Comparison of ENCODE assay signal across 9 mouse cellular contexts in genomic region chr7:110432301-110432700, GRCm38 (mm10).
DNase-seq lines count a peak whose midpoint lies in the region; ATAC-seq and TF ChIP-seq lines count a peak whose summit lies in the region.
"Had no signal": no experiment of that assay in that cellular context is flagged by ENCODE, and none has a peak within 500 bp of the region (broad histone marks: within the 10 kb centered on the region; RNA-seq: fewer than 3 reads in every experiment).

No protein-coding gene starts in this region.

- no peak overlapping the region for H3K4me2 ChIP-seq in kidney, embryonic 14.5 days (replicated peaks; ENCODE audit: low read depth, low read length)

- H3K27ac ChIP-seq in kidney, adult 2 months (ENCODE audit: insufficient read depth, low read depth, low read length): no peak overlapping the region
- no peak overlapping the region for H3K27ac ChIP-seq in kidney, embryonic 14.5 days (ENCODE audit: low read depth, low read length)

- H3K4me1 ChIP-seq in kidney, adult 2 months (ENCODE audit: control insufficient read depth, insufficient read depth, low read length): peaks cover 3% of the 10 kb centered on the region
- H3K4me1 ChIP-seq in kidney, embryonic 14.5 days (ENCODE audit: control insufficient read depth, insufficient read depth, low read length): no peaks in the 10 kb centered on the region

- ATAC-seq in kidney, embryonic 14.5 days (ENCODE audit: low FRiP score, low TSS enrichment): no peak
- peak; percentile 96 for ATAC-seq in megakaryocyte, adult 5-6 weeks (ENCODE audit: poor library complexity, severe bottlenecking)

- no peaks in the 10 kb centered on the region; the same call in 1 of the 2 replicates for H3K36me3 ChIP-seq in kidney, adult 2 months (ENCODE audit: control insufficient read depth, insufficient read depth, low read length)
- peaks cover 7% of the 10 kb centered on the region for H3K36me3 ChIP-seq in kidney, embryonic 14.5 days (ENCODE audit: control insufficient read depth, insufficient read depth, low read length)

- no peaks in the 10 kb centered on the region for H3K9me3 ChIP-seq in kidney, embryonic 14.5 days (ENCODE audit: control insufficient read depth, low read length)

- peak; percentile 73 for DNase-seq in kidney, adult 2 months
- peak; percentile 86 for DNase-seq in NIH3T3 (ENCODE audit: low read depth)
- peak; percentile 66 for DNase-seq in cerebellum, adult 9-10 months
- DNase-seq in gastrocnemius, postnatal 25 days: peak; percentile 23
- DNase-seq in layer of hippocampus, postnatal 10 days (ENCODE audit: low spot score in 2 of 2): peak; percentile 51 to 68
- DNase-seq in telencephalon, adult 2 months (ENCODE audit: low read depth, low spot score): peak; percentile 42

- H3K9ac ChIP-seq in kidney, embryonic 14.5 days (ENCODE audit: low read depth, low read length): no peak overlapping the region

- no peaks in the 10 kb centered on the region for H3K27me3 ChIP-seq in kidney, adult 2 months (replicated peaks; ENCODE audit: control insufficient read depth, insufficient read depth, low read length)
- no peaks in the 10 kb centered on the region for H3K27me3 ChIP-seq in kidney, embryonic 14.5 days (ENCODE audit: control insufficient read depth, insufficient read depth, low read length)

- no peak overlapping the region for H3K4me3 ChIP-seq in kidney, adult 2 months (ENCODE audit: insufficient read depth, low read depth, low read length)
- H3K4me3 ChIP-seq in kidney, embryonic 14.5 days (ENCODE audit: low read length): no peak overlapping the region
- H3K4me3 ChIP-seq: erythroblast, embryonic 14.5 days had no signal

- no peak for TF ChIP-seq POLR2A in kidney, adult 2 months (IDR thresholded peaks at IDR 0.05; ENCODE audit: low read depth, low read length)

- 17% methylated on average over 4 of the region's 4 CpGs for WGBS in kidney, adult 2 months
- 22% methylated on average over 4 of the region's 4 CpGs for WGBS in kidney, embryonic 14.5 days

- peak; percentile 62 for TF ChIP-seq CTCF in kidney, adult 2 months (conservative IDR thresholded peaks at IDR 0.05; ENCODE audit: insufficient read depth, insufficient read length, low read depth, low read length)

Comparison
In these comparisons a context has a peak if more than half of its experiments do, and no peak if none do; other contexts are left out.
1. DNase-seq: peak in every context shown above with its lines; median percentile 86 in NIH3T3; 73 in kidney, adult 2 months; 66 in cerebellum, adult 9-10 months; 60 in layer of hippocampus, postnatal 10 days; 42 in telencephalon, adult 2 months; 23 in gastrocnemius, postnatal 25 days.